Mouse (Mus musculus) ES-E14 (cell line): ENCODE results near the gene Hrh2. TPM values are rescaled to one million over a fixed set of nuclear protein-coding genes. Genes with fewer than 3 reads are reported as not detected.

ENCODE experiments used
- DNase-seq: peaks from one replicate; pipeline ENCODE4 v3.0.0-alpha.2; 2013; ENCODE audit warnings: low read depth, low spot score
- H3K27ac ChIP-seq: 2 replicates; pipeline ENCODE4 v1.5.1; 2012; ENCODE audit warnings: low read depth, mild to moderate bottlenecking, low read length, moderate library complexity, mixed read lengths; ENCODE audit not compliant: poor library complexity, insufficient read depth, severe bottlenecking
- H3K36me3 ChIP-seq: 2 replicates; pipeline ENCODE4 v1.6.1; 2012; ENCODE audit warnings: mild to moderate bottlenecking, low read length, moderate library complexity, mixed read lengths; ENCODE audit not compliant: control insufficient read depth, poor library complexity, insufficient read depth, severe bottlenecking
- H3K4me1 ChIP-seq, 2 experiments: fragments of 150-350 bp in 1 of 2; sonication (generic) in 1 of 2; 2 replicates each; pipeline ENCODE4 v1.6.1; 2012; ENCODE audit warnings: low read length in 2 of 2, mild to moderate bottlenecking in 1 of 2, mixed read lengths in 1 of 2; ENCODE audit not compliant: control insufficient read depth in 2 of 2, insufficient read depth in 2 of 2, poor library complexity in 1 of 2
- H3K4me3 ChIP-seq, 2 experiments: fragments of 150-350 bp in 1 of 2; sonication (generic) in 1 of 2; 2 replicates each; pipeline ENCODE4 v1.5.1; 2012; ENCODE audit warnings: low read length in 2 of 2, low read depth in 1 of 2, mild to moderate bottlenecking in 1 of 2, mixed read lengths in 1 of 2; ENCODE audit not compliant: insufficient read depth in 1 of 2, poor library complexity in 1 of 2, severe bottlenecking in 1 of 2
- H3K9ac ChIP-seq: 2 replicates; pipeline ENCODE4 v1.6.1; 2012; ENCODE audit warnings: low read depth, mild to moderate bottlenecking, low read length, mixed read lengths; ENCODE audit not compliant: poor library complexity, insufficient read depth, severe bottlenecking
- H3K9me3 ChIP-seq: fragments of 150-350 bp; sonication (generic); 2 replicates; pipeline ENCODE4 v1.6.1; 2012; ENCODE audit warnings: low read depth, mild to moderate bottlenecking, low read length; ENCODE audit not compliant: control insufficient read depth, insufficient read depth
- CHD2 ChIP-seq: IDR thresholded peaks from 2 replicates; pipeline ENCODE4 v1.6.1; 2014; ENCODE audit warnings: mild to moderate bottlenecking, low read depth, low read length, inconsistent platforms
- HCFC1 ChIP-seq: IDR thresholded peaks from 2 replicates; pipeline ENCODE4 v1.6.1; 2012; ENCODE audit warnings: low read length, inconsistent platforms, borderline replicate concordance; ENCODE audit not compliant: insufficient read depth
- MAFK ChIP-seq: IDR thresholded peaks from 2 replicates; pipeline ENCODE4 v1.6.1; 2014; ENCODE audit warnings: mild to moderate bottlenecking, low read depth, low read length, inconsistent platforms; ENCODE audit not compliant: insufficient read depth
- ZC3H11A ChIP-seq: IDR thresholded peaks from 2 replicates; pipeline ENCODE4 v1.6.1; 2012; ENCODE audit warnings: low read depth, mild to moderate bottlenecking, inconsistent platforms, low read length, borderline replicate concordance
- ZNF384 ChIP-seq: IDR thresholded peaks from 2 replicates; pipeline ENCODE4 v1.6.1; 2012; ENCODE audit warnings: low read depth, low read length, inconsistent platforms
- in situ Hi-C, 2 experiments: fragments of 600-800 bp; cut with MboI; formaldehyde crosslinking; loops; one replicate each; pipeline ENCODE4 v1.15.1; 2025; ENCODE audit warnings: low sequenced_read_pairs in 2 of 2, inconsistent platforms in 1 of 2; ENCODE audit not compliant: unreplicated experiment in 2 of 2
- total RNA-seq: library from RNA; depleted of rRNA; stranded (reverse); fragments of 300-350 nt; gene quantifications from 2 replicates; pipeline ENCODE4 v1.2.3, GENCODE M21; 2012

Gene Hrh2
- total RNA-seq, 1 experiment = 0.62 TPM

GRCm38 (mm10) chr13:54263641-54264040 is 71.7 kb downstream of the Hrh2 start:
- Histone ChIP-seq H3K27ac (no peak overlapping the region), H3K4me1 (peaks cover 2 to 9% of the 10 kb centered on the region in 2 experiments; a peak in 2 of 4 replicates), H3K36me3 (no peaks in the 10 kb centered on the region), H3K4me3 (no peak overlapping the region), H3K9ac (no peak overlapping the region), H3K9me3 (no peaks in the 10 kb centered on the region)
- in situ Hi-C loops = no loop called here
- no peak for DNase-seq
- TF ChIP-seq MAFK = no peak
- TF ChIP-seq ZC3H11A = no peak
- TF ChIP-seq CHD2 = no peak
- no peak for TF ChIP-seq HCFC1
- TF ChIP-seq ZNF384 = no peak

GRCm38 (mm10) chr13:54266472-54266871 is 74.5 kb downstream of the Hrh2 start:
- in situ Hi-C loops = no loop called here
- DNase-seq = no peak

GRCm38 (mm10) chr13:54269087-54269486 is 77.2 kb downstream of the Hrh2 start:
- H3K4me1 ChIP-seq = peaks cover 0 to 2% of the 10 kb centered on the region in 2 experiments; a peak in 1 of 4 replicates
- no peak for DNase-seq
- no peak overlapping the region for H3K27ac ChIP-seq
- H3K9me3 ChIP-seq = no peaks in the 10 kb centered on the region
- no peak for TF ChIP-seq ZC3H11A
- no peak for TF ChIP-seq ZNF384
- no peak for TF ChIP-seq CHD2
- no peak for TF ChIP-seq HCFC1
- TF ChIP-seq MAFK = no peak
- H3K4me3 ChIP-seq = no peak overlapping the region
- no peaks in the 10 kb centered on the region for H3K36me3 ChIP-seq
- in situ Hi-C loops = no loop called here
- no peak overlapping the region for H3K9ac ChIP-seq

More at GRCm38 (mm10) chr13:54266472-54266871, 74.5 kb downstream of the Hrh2 start:
- Histone ChIP-seq H3K9ac (no peak overlapping the region), H3K4me3 (no peak overlapping the region), H3K27ac (no peak overlapping the region), H3K4me1 (peaks cover 0 to 2% of the 10 kb centered on the region in 2 experiments; a peak in 1 of 4 replicates), H3K9me3 (no peaks in the 10 kb centered on the region), H3K36me3 (no peaks in the 10 kb centered on the region)
- no peak for TF ChIP-seq MAFK
- no peak for TF ChIP-seq HCFC1
- TF ChIP-seq CHD2 = no peak
- no peak for TF ChIP-seq ZC3H11A
- no peak for TF ChIP-seq ZNF384

GRCm38 (mm10) chr13:54269628-54270027 is 77.7 kb downstream of the Hrh2 start:
- TF ChIP-seq ZC3H11A = no peak
- no peak for TF ChIP-seq CHD2
- no peak for DNase-seq
- Histone ChIP-seq H3K27ac (no peak overlapping the region), H3K4me3 (no peak overlapping the region), H3K9ac (no peak overlapping the region), H3K4me1 (peaks cover 0 to 2% of the 10 kb centered on the region in 2 experiments; a peak in 1 of 4 replicates), H3K36me3 (no peaks in the 10 kb centered on the region), H3K9me3 (no peaks in the 10 kb centered on the region)
- in situ Hi-C loops = no loop called here

GRCm38 (mm10) chr13:54272076-54272475 is 80.1 kb downstream of the Hrh2 start:
- Histone ChIP-seq H3K9ac (no peak overlapping the region), H3K4me1 (no peaks in the 10 kb centered on the region; a peak in 1 of 4 replicates), H3K27ac (no peak overlapping the region), H3K36me3 (no peaks in the 10 kb centered on the region), H3K9me3 (no peaks in the 10 kb centered on the region), H3K4me3 (no peak overlapping the region)
- in situ Hi-C loops = no loop called here
- DNase-seq = no peak
- TF ChIP-seq ZC3H11A (no peak), HCFC1 (no peak), CHD2 (no peak), MAFK (no peak), ZNF384 (no peak)
